Mouse (Mus musculus) CH12.LX (cell line): Measurements from ENCODE around the gene Tnc. TPM values are rescaled to one million over a fixed set of nuclear protein-coding genes. Genes with fewer than 3 reads are reported as not detected.

Experiments
- DNase-seq: peaks from one replicate; pipeline ENCODE4 v3.0.0-alpha.2; 2013; ENCODE audit errors: extremely low read depth
- H3K27ac ChIP-seq: 2 replicates; pipeline ENCODE4 v1.5.1; 2012; ENCODE audit warnings: low read depth, mild to moderate bottlenecking, control low read depth, moderate library complexity; ENCODE audit not compliant: insufficient read depth
- H3K27me3 ChIP-seq: replicated peaks from 2 replicates; pipeline ENCODE3; 2012; ENCODE audit warnings: inconsistent platforms
- H3K36me3 ChIP-seq, 2 experiments: replicated peaks in 1 of 2; 2 replicates each; pipeline versions ENCODE3 to v1.6.1; 2012; ENCODE audit warnings: inconsistent platforms in 1 of 2, low read length in 1 of 2, mild to moderate bottlenecking in 1 of 2, mixed read lengths in 1 of 2, moderate library complexity in 1 of 2; ENCODE audit not compliant: control insufficient read depth in 1 of 2, insufficient read depth in 1 of 2
- H3K4me1 ChIP-seq, 2 experiments: 2 replicates each; pipeline ENCODE4 v1.6.1; 2012; ENCODE audit warnings: inconsistent platforms in 1 of 2, moderate library complexity in 1 of 2; ENCODE audit not compliant: insufficient read depth in 2 of 2, control insufficient read depth in 1 of 2
- H3K4me2 ChIP-seq: 2 replicates; pipeline ENCODE4 v1.6.1; 2012; ENCODE audit warnings: low read depth, mild to moderate bottlenecking, control low read depth; ENCODE audit not compliant: poor library complexity, insufficient read depth, severe bottlenecking
- H3K4me3 ChIP-seq, 3 experiments: fragments of 150-350 bp in 1 of 3; sonication (generic) in 1 of 3; replicated peaks in 1 of 3; 2 replicates each; pipeline versions ENCODE3 to v1.5.1; 2011 to 2012; ENCODE audit warnings: low read depth in 2 of 3, low read length in 2 of 3, mild to moderate bottlenecking in 2 of 3, moderate library complexity in 2 of 3, control low read depth in 1 of 3, improper control_type of control experiment in 1 of 3, inconsistent platforms in 1 of 3, mixed read lengths in 1 of 3; ENCODE audit not compliant: poor library complexity in 1 of 3
- H3K79me2 ChIP-seq: replicated peaks from 2 replicates; pipeline ENCODE4 v1.6.1; 2012; ENCODE audit warnings: mild to moderate bottlenecking, moderate library complexity; ENCODE audit not compliant: control insufficient read depth, poor library complexity, insufficient read depth, severe bottlenecking; ENCODE audit errors: extremely low read depth
- H3K9ac ChIP-seq: 2 replicates; pipeline ENCODE4 v1.6.1; 2012; ENCODE audit warnings: low read depth, mild to moderate bottlenecking, control low read depth, moderate library complexity; ENCODE audit not compliant: insufficient read depth
- H3K9me3 ChIP-seq: replicated peaks from 2 replicates; pipeline ENCODE3; 2012; ENCODE audit warnings: low read length, inconsistent platforms, mixed read lengths
- BHLHE40 ChIP-seq: IDR thresholded peaks from 2 replicates; pipeline ENCODE4 v1.6.1; 2011; ENCODE audit warnings: mild to moderate bottlenecking, low read depth, low read length, improper control_type of control experiment
- CHD1 ChIP-seq: IDR thresholded peaks from 2 replicates; pipeline ENCODE4 v1.6.1; 2012; ENCODE audit warnings: low read depth, low read length, improper control_type of control experiment, inconsistent platforms
- CHD2 ChIP-seq: IDR thresholded peaks from 2 replicates; pipeline ENCODE4 v1.6.1; 2011; ENCODE audit warnings: low read length, improper control_type of control experiment
- CTCF ChIP-seq, 2 experiments: IDR thresholded peaks in 1 of 2; conservative IDR thresholded peaks in 1 of 2; 2 replicates each; pipeline ENCODE4 v1.5.1; 2011 to 2012; ENCODE audit warnings: low read depth in 2 of 2, low read length in 2 of 2, improper control_type of control experiment in 1 of 2, inconsistent platforms in 1 of 2, mild to moderate bottlenecking in 1 of 2, moderate library complexity in 1 of 2
- E2F4 ChIP-seq: IDR thresholded peaks from 2 replicates; pipeline ENCODE4 v1.6.1; 2011; ENCODE audit warnings: low read depth, low read length, improper control_type of control experiment; ENCODE audit not compliant: insufficient replicate concordance
- ELF1 ChIP-seq: IDR thresholded peaks from 2 replicates; pipeline ENCODE4 v1.6.1; 2014; ENCODE audit warnings: low read depth, mild to moderate bottlenecking, inconsistent platforms, low read length, improper control_type of control experiment
- EP300 ChIP-seq: IDR thresholded peaks from 2 replicates; pipeline ENCODE4 v1.6.1; 2011; ENCODE audit warnings: low read length, improper control_type of control experiment
- ETS1 ChIP-seq: conservative IDR thresholded peaks from 2 replicates; pipeline ENCODE4 v1.6.1; 2012; ENCODE audit warnings: low read depth, mild to moderate bottlenecking, inconsistent platforms, low read length, improper control_type of control experiment, moderate library complexity
- GABPA ChIP-seq: IDR thresholded peaks from 2 replicates; pipeline ENCODE4 v1.6.1; 2012; ENCODE audit warnings: low read depth, low read length, improper control_type of control experiment, inconsistent platforms; ENCODE audit not compliant: insufficient replicate concordance
- HCFC1 ChIP-seq: IDR thresholded peaks from 2 replicates; pipeline ENCODE4 v1.6.1; 2012; ENCODE audit warnings: low read depth, mild to moderate bottlenecking, inconsistent platforms, low read length, improper control_type of control experiment
- IRF4 ChIP-seq: IDR thresholded peaks from 2 replicates; pipeline ENCODE4 v1.6.1; 2014; ENCODE audit warnings: low read depth, mild to moderate bottlenecking, inconsistent platforms, low read length, improper control_type of control experiment
- JUN ChIP-seq: IDR thresholded peaks from 2 replicates; pipeline ENCODE4 v1.6.1; 2011; ENCODE audit warnings: low read depth, mild to moderate bottlenecking, low read length, improper control_type of control experiment, moderate library complexity; ENCODE audit not compliant: insufficient read depth
- JUND ChIP-seq: conservative IDR thresholded peaks from 2 replicates; pipeline ENCODE4 v1.6.1; 2011; ENCODE audit warnings: low read depth, low read length, improper control_type of control experiment
- KAT2A ChIP-seq: IDR thresholded peaks from 2 replicates; pipeline ENCODE4 v1.6.1; 2012; ENCODE audit warnings: low read length, improper control_type of control experiment, inconsistent platforms; ENCODE audit not compliant: insufficient replicate concordance
- MAFK ChIP-seq: IDR thresholded peaks from 2 replicates; pipeline ENCODE4 v1.6.1; 2011; ENCODE audit warnings: low read length, improper control_type of control experiment; ENCODE audit not compliant: insufficient replicate concordance
- MAX ChIP-seq: IDR thresholded peaks from 2 replicates; pipeline ENCODE4 v1.6.1; 2011; ENCODE audit warnings: low read length, improper control_type of control experiment
- MAZ ChIP-seq: IDR thresholded peaks from 2 replicates; pipeline ENCODE4 v1.6.1; 2012; ENCODE audit warnings: low read depth, mild to moderate bottlenecking, inconsistent platforms, low read length, improper control_type of control experiment, moderate library complexity
- MEF2A ChIP-seq: IDR thresholded peaks from 2 replicates; pipeline ENCODE4 v1.6.1; 2014; ENCODE audit warnings: low read depth, mild to moderate bottlenecking, inconsistent platforms, low read length, improper control_type of control experiment, borderline replicate concordance
- MXI1 ChIP-seq: IDR thresholded peaks from 2 replicates; pipeline ENCODE4 v1.6.1; 2011; ENCODE audit warnings: mild to moderate bottlenecking, low read depth, low read length, improper control_type of control experiment
- MYC ChIP-seq: IDR thresholded peaks from 2 replicates; pipeline ENCODE4 v1.6.1; 2011; ENCODE audit warnings: low read depth, mild to moderate bottlenecking, improper control_type of control experiment, low read length
- NELFE ChIP-seq: IDR thresholded peaks from 2 replicates; pipeline ENCODE4 v1.6.1; 2011; ENCODE audit warnings: low read depth, low read length, improper control_type of control experiment
- NRF1 ChIP-seq: IDR thresholded peaks from 2 replicates; pipeline ENCODE4 v1.6.1; 2014; ENCODE audit warnings: low read depth, mild to moderate bottlenecking, inconsistent platforms, low read length, improper control_type of control experiment, moderate library complexity
- PAX5 ChIP-seq: IDR thresholded peaks from 2 replicates; pipeline ENCODE4 v1.6.1; 2012; ENCODE audit warnings: low read length, inconsistent platforms, mixed read lengths
- POLR2A ChIP-seq: IDR thresholded peaks from 2 replicates; pipeline ENCODE4 v1.6.1; 2011; ENCODE audit warnings: low read depth, mild to moderate bottlenecking, improper control_type of control experiment, low read length
- POLR2AphosphoS2 ChIP-seq: IDR thresholded peaks from 2 replicates; pipeline ENCODE4 v1.6.1; 2011; ENCODE audit warnings: low read depth, low read length, improper control_type of control experiment
- RAD21 ChIP-seq: IDR thresholded peaks from 2 replicates; pipeline ENCODE4 v1.6.1; 2011; ENCODE audit warnings: low read depth, mild to moderate bottlenecking, low read length, improper control_type of control experiment, moderate library complexity
- RCOR1 ChIP-seq: conservative IDR thresholded peaks from 2 replicates; pipeline ENCODE4 v1.6.1; 2012; ENCODE audit warnings: low read depth, mild to moderate bottlenecking, inconsistent platforms, low read length, improper control_type of control experiment
- SIN3A ChIP-seq: IDR thresholded peaks from 2 replicates; pipeline ENCODE4 v1.6.1; 2012; ENCODE audit warnings: low read length, improper control_type of control experiment, inconsistent platforms
- SMC3 ChIP-seq: IDR thresholded peaks from 2 replicates; pipeline ENCODE4 v1.6.1; 2011; ENCODE audit warnings: low read depth, low read length, improper control_type of control experiment
- TBP ChIP-seq: conservative IDR thresholded peaks from 2 replicates; pipeline ENCODE4 v1.6.1; 2011; ENCODE audit warnings: low read depth, low read length, improper control_type of control experiment
- TCF12 ChIP-seq: IDR thresholded peaks from 2 replicates; pipeline ENCODE4 v1.6.1; 2014; ENCODE audit warnings: low read depth, mild to moderate bottlenecking, inconsistent platforms, low read length, improper control_type of control experiment
- UBTF ChIP-seq: IDR thresholded peaks from 2 replicates; pipeline ENCODE4 v1.6.1; 2012; ENCODE audit warnings: low read depth, mild to moderate bottlenecking, inconsistent platforms, low read length, improper control_type of control experiment, moderate library complexity
- USF1 ChIP-seq: IDR thresholded peaks from 2 replicates; pipeline ENCODE4 v1.6.1; 2014; ENCODE audit warnings: low read depth, mild to moderate bottlenecking, inconsistent platforms, low read length, improper control_type of control experiment
- USF2 ChIP-seq: conservative IDR thresholded peaks from 2 replicates; pipeline ENCODE4 v1.6.1; 2011; ENCODE audit warnings: low read depth, low read length, improper control_type of control experiment
- ZC3H11A ChIP-seq: IDR thresholded peaks from 2 replicates; pipeline ENCODE4 v1.6.1; 2012; ENCODE audit warnings: low read depth, mild to moderate bottlenecking, inconsistent platforms, low read length, improper control_type of control experiment
- ZKSCAN1 ChIP-seq: IDR thresholded peaks from 2 replicates; pipeline ENCODE4 v1.6.1; 2012; ENCODE audit warnings: low read depth, inconsistent platforms, low read length, improper control_type of control experiment, borderline replicate concordance
- ZMIZ1 ChIP-seq: IDR thresholded peaks from 2 replicates; pipeline ENCODE4 v1.6.1; 2012; ENCODE audit warnings: low read depth, mild to moderate bottlenecking, inconsistent platforms, low read length, improper control_type of control experiment
- ZNF384 ChIP-seq: IDR thresholded peaks from 2 replicates; pipeline ENCODE4 v1.6.1; 2012; ENCODE audit warnings: low read depth, low read length, improper control_type of control experiment, inconsistent platforms
- dilution Hi-C: fragments of 300-500 bp; cut with MboI; formaldehyde crosslinking; loops from 2 replicates; pipeline ENCODE4 v1.14.3; 2020; ENCODE audit warnings: low sequenced_read_pairs; ENCODE audit not compliant: extremely low pct_unique_long_range_greater_than_20kb, extremely low pct_ligation_motif_present
- in situ Hi-C: fragments of 300-500 bp; cut with MboI; formaldehyde crosslinking; loops from 3 replicates; pipeline ENCODE4 v1.14.3; 2019; ENCODE audit warnings: low sequenced_read_pairs, low pct_ligation_motif_present, low pct_unique_long_range_greater_than_20kb, mixed read lengths
- polyA plus RNA-seq: library from polyadenylated mRNA; unstranded; fragments of >175 nt; gene quantifications from 2 replicates; pipeline ENCODE4 v1.2.1, GENCODE M21; 2012; ENCODE audit warnings: low read depth; ENCODE audit not compliant: insufficient read length
- total RNA-seq, 2 experiments: library from RNA; depleted of rRNA; stranded (reverse); fragments of 300-350 nt in 1 of 2; fragments of >200 nt in 1 of 2; gene quantifications; 2 replicates each; pipeline ENCODE4 v1.2.3; 2012 to 2014

Gene Tnc
- total and polyA plus RNA-seq, 3 experiments, result 0.13 to 1.2 TPM; not detected in 1

GRCm38 (mm10) chr4:63943813-63944212, 103.0 kb downstream of the Tnc start:
- peak overlapping the region; percentile 45; the same call in 1 of the 2 replicates for H3K9ac ChIP-seq
- TF ChIP-seq POLR2AphosphoS2 (no peak), IRF4 (no peak), POLR2A (peak; percentile 29; the same call in 1 of the 2 replicates), ZC3H11A (no peak), CHD2 (no peak), KAT2A (no peak), NELFE (no peak), RCOR1 (no peak), JUND (no peak), MAX (peak; percentile 62; the same call in 1 of the 2 replicates), TBP (no peak), UBTF (no peak), USF1 (no peak), BHLHE40 (peak; percentile 59; the same call in 1 of the 2 replicates), MAZ (no peak), MEF2A (no peak), CHD1 (no peak), MXI1 (no peak), USF2 (no peak), ZMIZ1 (no peak), ETS1 (peak; percentile 29; the same call in 1 of the 2 replicates), JUN (no peak), SMC3 (peak; percentile 77), CTCF (conservative IDR thresholded peaks at IDR 0.05 in 1 of 2, IDR thresholded peaks at IDR 0.05 in 1 of 2; ENCODE audit: low read depth in 2 of 2, low read length in 2 of 2) (peak in 1 of 2 experiments; percentile 72; a peak in 2 of 4 replicates), NRF1 (no peak), RAD21 (peak; percentile 75), PAX5 (no peak), SIN3A (no peak), ZKSCAN1 (no peak), E2F4 (no peak), ZNF384 (no peak), ELF1 (no peak), MAFK (no peak), EP300 (0 out of 2 replicates have a peak, but pooled peaks have one; percentile 4), HCFC1 (no peak), MYC (peak; percentile 72; the same call in 1 of the 2 replicates), GABPA (no peak), TCF12 (no peak)
- peak overlapping the region; percentile 90 for H3K27ac ChIP-seq
- no peak overlapping the region for H3K4me3 ChIP-seq
- H3K9me3 ChIP-seq, result no peaks in the 10 kb centered on the region
- DNase-seq, result no peak
- no peaks in the 10 kb centered on the region for H3K27me3 ChIP-seq
- dilution Hi-C loops, result no loop called here
- H3K36me3 ChIP-seq, result peaks cover 3 to 68% of the 10 kb centered on the region in 2 experiments
- in situ Hi-C loops, result loop anchor here (5.0 to 25.0 kb wide), 3 partner anchors 259 to 532 kb away; partner anchors contain the start of gene Akna
- no peak overlapping the region for H3K4me2 ChIP-seq
- peaks cover 22% of the 10 kb centered on the region for H3K79me2 ChIP-seq
- H3K4me1 ChIP-seq, result peaks cover 65 to 91% of the 10 kb centered on the region in 2 experiments
